In genomic region chr2:150749283-150749682, GRCm38 (mm10) we compare ENCODE assay signal across 8 mouse cellular contexts. TPM values are rescaled to one million over a fixed set of nuclear protein-coding genes. Genes with fewer than 3 reads are reported as not detected.
DNase-seq lines count a peak whose midpoint lies in the region; ATAC-seq and TF ChIP-seq lines count a peak whose summit lies in the region.

No protein-coding gene starts in this region.

- H3K27me3 ChIP-seq in kidney, embryonic 14.5 days (ENCODE audit: control insufficient read depth, insufficient read depth, low read length), result peaks cover 4% of the 10 kb centered on the region; the same call in 1 of the 2 replicates
- H3K27me3 ChIP-seq in heart, postnatal 0 days (ENCODE audit: control insufficient read depth, insufficient read depth, low read length), result no peaks in the 10 kb centered on the region
- no peaks in the 10 kb centered on the region; the same call in 1 of the 2 replicates for H3K27me3 ChIP-seq in limb, embryonic 15.5 days
- no peaks in the 10 kb centered on the region for H3K27me3 ChIP-seq in midbrain, postnatal 0 days (ENCODE audit: insufficient read depth, low read length)

- WGBS in kidney, embryonic 14.5 days, result 0% methylated on average over 19 of the region's 24 CpGs
- 1% methylated on average over 24 of the region's 24 CpGs for WGBS in bone marrow, adult 2 months
- 0% methylated on average over 24 of the region's 24 CpGs for WGBS in heart, postnatal 0 days
- WGBS in limb, embryonic 15.5 days, result under 1% methylated on average over 24 of the region's 24 CpGs
- WGBS in midbrain, postnatal 0 days, result under 1% methylated on average over 24 of the region's 24 CpGs

- peak; percentile 86 for ATAC-seq in kidney, embryonic 14.5 days (ENCODE audit: low FRiP score, low TSS enrichment)
- peak; percentile 71 for ATAC-seq in heart, postnatal 0 days (ENCODE audit: insufficient read depth, low read depth)
- ATAC-seq in limb, embryonic 15.5 days (ENCODE audit: insufficient number of reproducible peaks, low FRiP score, low TSS enrichment, low read depth), result peak; percentile 72
- peak; percentile 87 for ATAC-seq in midbrain, postnatal 0 days (ENCODE audit: low FRiP score)

- H3K4me2 ChIP-seq in kidney, embryonic 14.5 days (replicated peaks; ENCODE audit: low read depth, low read length), result peak overlapping the region; percentile 96
- peak overlapping the region; percentile 98 for H3K4me2 ChIP-seq in heart, postnatal 0 days (ENCODE audit: low read depth, low read length)
- H3K4me2 ChIP-seq in limb, embryonic 15.5 days, result peak overlapping the region; percentile 94
- peak overlapping the region; percentile 86 for H3K4me2 ChIP-seq in midbrain, postnatal 0 days (ENCODE audit: low read depth, low read length, poor library complexity, severe bottlenecking)

- intact Hi-C loops in left cerebral cortex, postnatal 14 days (cut with DNase I), result loop anchor here (2.0 to 5.0 kb wide), 2 partner anchors 140 to 192 kb away; partner anchors contain the start of gene Apmap

- no peak for TF ChIP-seq POLR2A in bone marrow, adult 2 months (IDR thresholded peaks at IDR 0.05; ENCODE audit: borderline replicate concordance, control insufficient read depth, low read depth, low read length)

- H3K4me3 ChIP-seq in kidney, embryonic 14.5 days (ENCODE audit: low read length), result peak overlapping the region; percentile 73
- H3K4me3 ChIP-seq in bone marrow, adult 2 months (replicated peaks; ENCODE audit: control insufficient read depth, low read depth, low read length), result peak overlapping the region; percentile 72
- H3K4me3 ChIP-seq in heart, postnatal 0 days (ENCODE audit: low read depth, low read length), result peak overlapping the region; percentile 70
- H3K4me3 ChIP-seq in limb, embryonic 15.5 days, result peak overlapping the region; percentile 69
- H3K4me3 ChIP-seq in midbrain, postnatal 0 days (ENCODE audit: low read depth, low read length), result peak overlapping the region; percentile 71

- no peak for DNase-seq in kidney, adult 8-10 months
- peak; percentile 35 for DNase-seq in heart, postnatal 0 days (ENCODE audit: low spot score)
- peak; percentile 53 for DNase-seq in midbrain, postnatal 0 days (ENCODE audit: low spot score)
- DNase-seq in left cerebral cortex, postnatal 14 days (ENCODE audit: low spot score in 2 of 2), result no peak
- no peak for DNase-seq in ovary, postnatal 14 days (ENCODE audit: low spot score)

- no peaks in the 10 kb centered on the region for H3K9me3 ChIP-seq in kidney, embryonic 14.5 days (ENCODE audit: control insufficient read depth, low read length)
- H3K9me3 ChIP-seq in heart, postnatal 0 days (replicated peaks; ENCODE audit: control insufficient read depth, low read length), result no peaks in the 10 kb centered on the region
- no peaks in the 10 kb centered on the region for H3K9me3 ChIP-seq in limb, embryonic 15.5 days
- no peaks in the 10 kb centered on the region for H3K9me3 ChIP-seq in midbrain, postnatal 0 days (ENCODE audit: low read length)

- H3K36me3 ChIP-seq in kidney, embryonic 14.5 days (ENCODE audit: control insufficient read depth, insufficient read depth, low read length), result peaks cover 3% of the 10 kb centered on the region; the same call in 1 of the 2 replicates
- H3K36me3 ChIP-seq in heart, postnatal 0 days (replicated peaks; ENCODE audit: control insufficient read depth, insufficient read depth, low read length), result 0 out of 2 replicates have a peak, but pooled peaks cover 5% of the 10 kb centered on the region
- H3K36me3 ChIP-seq in limb, embryonic 15.5 days, result peaks cover 11% of the 10 kb centered on the region; the same call in 1 of the 2 replicates
- peaks cover 20% of the 10 kb centered on the region for H3K36me3 ChIP-seq in midbrain, postnatal 0 days (ENCODE audit: insufficient read depth, low read length)

- TF ChIP-seq EP300 in heart, postnatal 0 days (IDR thresholded peaks at IDR 0.05; ENCODE audit: low read depth), result no peak

- H3K4me1 ChIP-seq in kidney, embryonic 14.5 days (ENCODE audit: control insufficient read depth, insufficient read depth, low read length), result peaks cover 8% of the 10 kb centered on the region; the same call in 1 of the 2 replicates
- peaks cover 1% of the 10 kb centered on the region; the same call in 1 of the 2 replicates for H3K4me1 ChIP-seq in bone marrow, adult 2 months (ENCODE audit: control insufficient read depth, insufficient read depth, low read length)
- H3K4me1 ChIP-seq in heart, postnatal 0 days (ENCODE audit: control insufficient read depth, insufficient read depth), result peaks cover 18% of the 10 kb centered on the region
- peaks cover 14% of the 10 kb centered on the region for H3K4me1 ChIP-seq in limb, embryonic 15.5 days
- H3K4me1 ChIP-seq in midbrain, postnatal 0 days (ENCODE audit: insufficient read depth, low read length), result peaks cover 3% of the 10 kb centered on the region; the same call in 1 of the 2 replicates

- peak overlapping the region; percentile 71 for H3K27ac ChIP-seq in kidney, embryonic 14.5 days (ENCODE audit: low read depth, low read length)
- peak overlapping the region; percentile 39 for H3K27ac ChIP-seq in bone marrow, adult 2 months (ENCODE audit: control insufficient read depth, insufficient read depth, low read depth, low read length, poor library complexity)
- H3K27ac ChIP-seq in heart, postnatal 0 days (ENCODE audit: low read depth), result peak overlapping the region; percentile 90
- H3K27ac ChIP-seq in limb, embryonic 15.5 days, result peak overlapping the region; percentile 83
- peak overlapping the region; percentile 82 for H3K27ac ChIP-seq in midbrain, postnatal 0 days (ENCODE audit: low read depth, low read length)

- peak overlapping the region; percentile 73 for H3K9ac ChIP-seq in kidney, embryonic 14.5 days (ENCODE audit: low read depth, low read length)
- peak overlapping the region; percentile 55 for H3K9ac ChIP-seq in heart, postnatal 0 days (replicated peaks; ENCODE audit: low read depth, low read length)
- H3K9ac ChIP-seq in limb, embryonic 15.5 days, result peak overlapping the region; percentile 62
- peak overlapping the region; percentile 83 for H3K9ac ChIP-seq in midbrain, postnatal 0 days (replicated peaks; ENCODE audit: low read length, poor library complexity, severe bottlenecking)

- no peak for TF ChIP-seq CTCF in bone marrow, adult 2 months (IDR thresholded peaks at IDR 0.05; ENCODE audit: control insufficient read depth, insufficient read depth, low read length)
- no peak for TF ChIP-seq CTCF in heart, postnatal 0 days (IDR thresholded peaks at IDR 0.05; ENCODE audit: low read depth)
- no peak for TF ChIP-seq CTCF in midbrain, postnatal 0 days (IDR thresholded peaks at IDR 0.05)

RNA-seq across cellular contexts. Expression of gene Entpd6, which starts 0.4 kb away (rescaled TPM):
- polyA plus RNA-seq in kidney, embryonic 14.5 days (2014; fragmentation: Nextera tagmentation; extraction: Ambion mirVana), result 17.5 and 27.9 TPM in 2 replicates
- polyA plus RNA-seq in bone marrow, adult 2 months (2011; ENCODE audit: insufficient read depth, insufficient read length, low replicate concordance, missing spikeins), result 5.3 and 5.6 TPM in 2 replicates
- 16.9 and 25.8 TPM in 2 replicates for total RNA-seq in heart, postnatal 0 days (2014; rRNA removed; ENCODE audit: low replicate concordance)
- 17.3 and 17.4 TPM in 2 replicates for polyA plus RNA-seq in heart, postnatal 0 days (2015; fragmentation: Nextera tagmentation; extraction: Ambion mirVana)
- polyA plus RNA-seq in limb, embryonic 15.5 days (2015; fragmentation: Nextera tagmentation; extraction: Ambion mirVana), result 26.2 and 26.6 TPM in 2 replicates
- 101 and 103 TPM in 2 replicates for total RNA-seq in midbrain, postnatal 0 days (2014; rRNA removed)
- 85.0 and 91.0 TPM in 2 replicates for polyA plus RNA-seq in midbrain, postnatal 0 days (2015; fragmentation: Nextera tagmentation; extraction: Ambion mirVana)
- 10 to 100 TPM; 53.4 to 58.7 TPM for total RNA-seq in left cerebral cortex, postnatal 14 days (2021)

RNA-seq across cellular contexts. Expression of gene Pygb, which starts 37.3 kb away (rescaled TPM):
- 35.3 and 57.8 TPM in 2 replicates for polyA plus RNA-seq in kidney, embryonic 14.5 days (2014; fragmentation: Nextera tagmentation; extraction: Ambion mirVana)
- polyA plus RNA-seq in bone marrow, adult 2 months (2011; ENCODE audit: insufficient read depth, insufficient read length, low replicate concordance, missing spikeins), result 7.9 and 10.3 TPM in 2 replicates
- total RNA-seq in heart, postnatal 0 days (2014; rRNA removed; ENCODE audit: low replicate concordance), result 489 and 581 TPM in 2 replicates
- 255 and 282 TPM in 2 replicates for polyA plus RNA-seq in heart, postnatal 0 days (2015; fragmentation: Nextera tagmentation; extraction: Ambion mirVana)
- polyA plus RNA-seq in limb, embryonic 15.5 days (2015; fragmentation: Nextera tagmentation; extraction: Ambion mirVana), result 92.8 and 102 TPM in 2 replicates
- total RNA-seq in midbrain, postnatal 0 days (2014; rRNA removed), result 228 and 281 TPM in 2 replicates
- 124 and 136 TPM in 2 replicates for polyA plus RNA-seq in midbrain, postnatal 0 days (2015; fragmentation: Nextera tagmentation; extraction: Ambion mirVana)
- 100 to 1,000 TPM; 120 to 124 TPM for total RNA-seq in left cerebral cortex, postnatal 14 days (2021)

Comparison
In these comparisons a context has a peak if more than half of its experiments do, and no peak if none do; other contexts are left out.
1. H3K27ac ChIP-seq: peak in every context shown above with its lines; median percentile 90 in heart, postnatal 0 days; 83 in limb, embryonic 15.5 days; 82 in midbrain, postnatal 0 days; 71 in kidney, embryonic 14.5 days; 39 in bone marrow, adult 2 months.
2. DNase-seq: peak in heart, postnatal 0 days (single experiment) and midbrain, postnatal 0 days (single experiment); none in kidney, adult 8-10 months (0 of 2), left cerebral cortex, postnatal 14 days (0 of 2) and ovary, postnatal 14 days (single experiment).
3. Peak in every context shown above with its lines, with median percentiles within 50 percentile points of each other: ATAC-seq, H3K4me2 ChIP-seq, H3K4me3 ChIP-seq and H3K9ac ChIP-seq.